Mouse (Mus musculus): Measurements from ENCODE around the gene Fads6.

DNA sequence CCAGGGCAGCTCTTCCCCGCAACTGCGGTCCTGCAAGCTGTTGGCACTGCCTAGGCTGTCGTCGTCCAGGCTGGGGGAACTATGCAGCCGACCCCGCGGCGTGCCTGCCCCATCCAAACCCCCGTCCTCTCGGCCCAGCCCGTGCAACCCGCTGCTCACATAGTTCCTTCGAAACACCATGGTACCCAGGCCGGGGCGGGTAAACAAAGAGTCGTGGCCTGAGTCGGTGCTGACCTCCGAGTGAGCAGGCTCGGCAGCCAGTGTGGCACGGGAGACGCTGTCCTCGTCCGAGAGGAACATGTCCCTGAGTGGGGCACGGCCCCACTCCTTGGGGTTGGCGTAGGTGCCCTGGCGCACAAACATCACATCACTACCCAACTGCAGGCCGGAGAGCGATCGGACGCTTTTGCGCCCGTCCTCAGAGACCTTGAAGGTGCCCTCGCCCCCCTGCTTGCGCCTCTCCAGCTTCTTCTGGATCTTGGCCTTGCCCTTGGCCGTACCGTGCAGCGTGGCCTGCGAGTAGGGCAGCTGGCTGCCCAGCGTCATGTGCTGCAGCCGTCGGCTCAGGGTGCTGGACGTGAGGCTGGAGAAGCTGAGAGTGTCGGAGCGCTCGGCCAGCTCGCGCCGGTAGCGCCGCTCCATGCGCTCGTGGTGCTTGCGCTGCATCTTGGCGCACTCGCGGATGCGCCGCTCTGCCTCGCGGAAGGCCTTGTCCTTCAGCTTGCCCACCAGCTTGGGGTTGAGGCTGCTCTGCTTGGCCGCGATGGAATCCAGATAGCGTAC is 21.0 kb upstream of the Fads6 start:
- TF ChIP-seq POLR2A (IDR thresholded peaks at IDR 0.05; ENCODE audit: low read depth, low read length) (no peak), CTCF (IDR thresholded peaks at IDR 0.05; ENCODE audit: extremely low read depth, insufficient read length, insufficient replicate concordance, low read depth, low read length) (no peak)

Data from small intestine, adult 2 months (tissue).